Mouse (Mus musculus): ENCODE results near the gene Pi4ka. TPM values are rescaled to one million over a fixed set of nuclear protein-coding genes. Genes with fewer than 3 reads are reported as not detected.
A peak's percentile ranks its signal among the peaks of the same experiment; 100 is the strongest.

Pi4ka gene
- total RNA-seq (2022) = 10 to 100 TPM; 54.5 to 60.8 (median 58.6) TPM

DNA sequence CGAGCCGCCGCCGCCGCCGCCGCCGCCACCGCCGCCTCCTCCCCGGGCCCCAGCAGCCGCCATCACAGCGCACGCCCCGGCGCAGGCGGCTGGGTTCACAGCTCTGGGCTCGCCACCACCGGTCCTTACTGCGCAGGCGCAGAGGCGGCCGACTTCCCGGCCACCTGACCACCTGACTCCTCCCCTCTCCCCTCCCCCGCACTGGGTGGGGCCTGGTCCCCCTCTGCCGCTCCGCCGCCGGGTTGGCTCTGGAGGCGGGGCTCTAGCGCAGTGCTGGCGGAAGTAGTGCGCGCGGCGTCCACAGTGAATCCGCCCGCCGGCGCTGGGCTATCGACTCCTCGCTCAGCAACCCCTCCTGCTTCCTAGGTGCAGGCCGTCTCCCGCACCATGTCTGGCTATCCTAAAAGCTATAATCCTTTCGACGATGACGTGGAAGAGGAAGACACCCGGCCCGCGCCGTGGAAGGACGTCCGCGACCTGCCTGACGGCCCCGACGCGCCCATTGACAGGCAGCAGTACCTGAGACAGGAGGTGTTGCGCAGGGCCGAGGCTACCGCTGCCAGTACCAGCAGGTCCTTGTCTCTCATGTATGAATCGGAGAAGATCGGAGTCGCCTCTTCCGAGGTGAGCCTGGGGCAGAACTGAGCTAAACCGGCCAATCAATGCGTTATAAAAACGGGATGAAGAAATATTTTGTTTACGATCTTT is at the start of gene Pi4ka, which contains the start of gene Snap29:
Gene Pi4ka, minus strand, starts transcription at position 579 of the 708 bp plus-strand sequence.
Gene Snap29, plus strand, starts transcription at position 251 of the 708 bp plus-strand sequence.
- peak; percentile 99 for DNase-seq (ENCODE audit: low spot score)

DNA sequence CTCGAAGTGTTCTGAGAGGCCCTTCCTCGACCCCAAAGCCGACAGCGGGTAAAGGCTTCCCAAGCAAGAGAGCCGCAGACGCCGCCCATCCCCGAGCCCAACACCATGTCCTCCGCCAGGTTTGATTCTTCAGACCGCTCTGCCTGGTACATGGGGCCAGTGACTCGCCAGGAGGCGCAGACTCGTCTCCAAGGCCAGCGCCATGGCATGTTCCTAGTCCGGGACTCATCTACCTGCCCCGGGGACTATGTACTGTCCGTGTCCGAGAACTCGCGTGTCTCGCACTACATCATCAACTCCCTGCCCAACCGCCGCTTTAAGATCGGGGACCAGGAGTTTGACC is 46.2 kb upstream of the Pi4ka start:
- no peak for DNase-seq (ENCODE audit: low spot score)

DNA sequence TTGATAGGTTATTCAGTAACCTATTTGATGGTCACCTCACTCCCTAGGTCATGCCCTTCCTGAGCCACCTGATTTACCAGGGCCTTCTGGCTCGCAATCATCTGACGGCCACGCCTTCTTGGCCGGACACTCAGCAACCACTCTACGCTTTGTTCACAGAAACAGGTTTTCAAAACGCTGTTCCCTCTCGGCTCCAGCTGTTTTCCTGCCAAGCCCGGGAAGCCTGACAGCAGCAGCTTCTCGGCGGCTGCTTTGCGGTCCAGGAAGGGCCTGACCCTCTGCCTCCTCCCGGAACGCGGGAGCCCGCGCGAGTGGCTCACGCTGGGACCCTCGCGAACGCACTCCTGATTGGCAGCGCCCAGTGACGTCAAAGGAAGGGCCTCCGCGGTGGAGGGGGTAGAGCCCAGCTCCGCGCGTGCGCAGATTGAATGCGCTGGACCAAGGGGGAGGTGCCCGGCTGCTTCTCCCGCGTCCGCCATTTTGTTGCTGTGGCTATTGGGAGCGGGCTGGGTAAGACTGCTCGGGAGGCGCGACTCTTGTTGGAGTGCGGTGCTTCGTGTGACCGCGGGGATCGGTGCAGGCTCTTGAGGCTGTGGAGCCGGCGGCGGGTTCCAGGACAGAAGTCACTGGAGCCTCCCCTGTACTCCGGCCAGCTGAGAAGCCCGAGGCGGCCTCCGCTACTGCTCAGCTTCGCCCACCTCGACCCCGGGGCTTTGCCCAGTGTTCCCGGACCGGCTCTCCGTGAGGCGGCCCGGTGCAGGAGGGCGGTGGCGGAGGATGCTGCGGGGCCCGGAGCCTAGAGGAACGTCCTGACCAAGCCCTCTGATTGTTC is 45.6 kb upstream of the Pi4ka start, which contains the start of gene Crkl:
Gene Crkl, plus strand, starts transcription at position 447 of the 832 bp plus-strand sequence.
- DNase-seq (ENCODE audit: low spot score) = peak; percentile 98

DNA sequence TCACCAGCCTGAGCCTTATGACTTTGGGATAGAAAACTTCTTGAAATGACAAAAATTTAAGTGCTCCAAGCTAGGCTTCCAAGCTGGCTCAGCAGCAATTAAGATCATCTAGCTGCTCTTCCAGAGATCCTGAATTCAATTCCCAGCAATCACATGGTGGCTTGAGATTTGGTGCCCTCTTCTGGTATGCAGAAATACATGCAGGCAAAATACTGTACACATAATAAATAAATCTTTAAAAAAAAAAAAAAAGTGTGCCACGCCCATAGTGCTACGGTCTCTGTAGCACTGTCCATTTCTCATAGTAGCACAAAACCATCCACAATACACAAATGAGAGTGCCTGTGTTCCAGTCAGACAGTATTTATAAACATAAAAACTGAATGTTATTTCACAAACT is 26.5 kb upstream of the Pi4ka start:
- DNase-seq (ENCODE audit: low spot score) = no peak

DNA sequence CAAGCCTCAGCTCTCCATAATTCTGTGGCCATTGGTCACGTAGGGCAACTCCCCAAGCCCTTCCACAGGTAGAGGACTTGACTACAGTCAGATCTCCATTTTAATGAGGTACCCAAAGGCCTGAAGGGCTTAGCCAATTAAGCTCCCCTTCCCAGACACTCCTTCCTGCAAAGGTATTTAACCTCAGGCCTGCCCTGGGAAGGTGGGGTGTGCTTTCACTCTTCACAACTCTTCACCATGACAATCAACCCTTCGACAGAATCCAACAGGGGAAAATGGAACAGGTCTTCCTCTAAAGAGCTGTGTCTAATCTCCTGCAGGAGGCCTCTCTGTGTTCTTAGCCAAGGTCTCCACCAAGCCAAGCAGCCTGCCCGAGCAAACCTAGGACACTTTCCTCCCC is 16.9 kb upstream of the Pi4ka start:
- DNase-seq (ENCODE audit: low spot score) = no peak

DNA sequence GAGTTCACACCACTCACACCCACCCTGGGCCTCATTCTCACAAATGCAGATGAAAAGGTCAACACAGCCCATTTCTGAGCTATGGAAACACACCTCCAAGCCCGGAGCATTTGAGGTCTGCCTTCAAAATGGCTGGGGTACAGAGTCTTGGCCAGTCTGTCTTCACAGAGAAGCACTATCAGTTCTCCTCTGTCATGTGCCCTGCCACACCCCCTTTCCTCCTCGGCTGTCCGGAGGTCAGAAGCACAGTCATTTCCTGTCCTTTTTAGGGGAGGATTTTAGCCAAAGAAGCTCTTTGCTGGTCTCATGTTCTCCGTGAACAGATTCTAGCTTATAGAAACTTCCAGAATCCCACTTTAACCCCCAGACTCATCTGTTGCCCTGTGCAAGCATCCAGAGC is 4.1 kb upstream of the Pi4ka start:
- DNase-seq (ENCODE audit: low spot score) = peak; percentile 55

DNA sequence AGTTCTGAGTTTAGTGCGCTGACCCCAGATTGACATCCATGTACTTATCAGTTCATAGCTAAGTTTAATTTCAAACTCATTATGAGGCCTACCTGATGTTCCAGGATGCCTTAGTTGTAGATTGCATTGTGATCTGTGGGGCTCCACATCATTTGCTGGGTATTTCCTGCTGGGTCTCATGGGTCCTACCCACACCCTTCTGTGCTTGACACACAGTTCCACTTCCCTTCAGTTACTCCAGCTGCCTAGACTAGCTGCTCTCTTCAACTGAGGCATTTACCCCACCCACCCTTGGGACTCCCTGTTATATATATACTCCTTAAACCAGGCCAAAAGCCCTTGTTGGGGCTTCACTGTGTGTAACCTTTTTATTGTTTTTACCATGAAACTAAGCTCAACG is 2.9 kb upstream of the Pi4ka start:
- no peak for DNase-seq (ENCODE audit: low spot score)

DNA sequence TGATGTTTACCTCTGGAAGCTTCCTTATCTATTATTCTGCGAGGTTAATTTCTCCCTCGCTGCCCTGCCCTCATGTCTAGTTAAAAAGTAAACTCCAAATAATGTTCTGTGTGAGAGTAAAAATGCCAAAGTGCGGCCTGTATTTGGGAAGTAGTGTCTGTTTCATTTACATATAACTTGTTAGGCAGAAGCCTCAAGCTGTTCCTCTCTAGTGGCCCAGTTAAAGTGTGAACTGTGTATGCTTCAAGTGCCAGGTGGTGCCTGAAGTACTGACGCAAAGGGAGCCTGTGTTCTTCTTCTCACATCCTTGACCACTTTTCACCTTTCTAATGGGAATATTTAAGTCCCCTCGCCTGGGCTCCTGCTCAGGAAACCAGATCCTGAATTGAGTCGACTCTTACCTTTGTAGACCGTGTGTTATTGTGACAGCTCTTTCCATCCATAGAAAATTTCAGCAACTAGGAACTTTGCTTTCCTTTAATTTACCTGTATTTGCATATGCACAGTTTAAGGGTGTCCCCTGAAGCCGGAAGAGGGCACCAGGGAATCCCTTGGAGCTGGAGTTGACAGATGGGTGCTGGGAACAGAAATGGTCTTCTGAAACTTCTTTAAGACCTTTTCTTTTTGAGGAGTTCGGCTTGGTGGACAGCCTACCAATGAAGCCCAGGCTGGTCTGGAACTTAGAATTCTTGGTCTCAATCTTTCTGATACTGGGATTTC is 558 bp upstream of the Pi4ka start:
- no peak for DNase-seq (ENCODE audit: low spot score)

DNA sequence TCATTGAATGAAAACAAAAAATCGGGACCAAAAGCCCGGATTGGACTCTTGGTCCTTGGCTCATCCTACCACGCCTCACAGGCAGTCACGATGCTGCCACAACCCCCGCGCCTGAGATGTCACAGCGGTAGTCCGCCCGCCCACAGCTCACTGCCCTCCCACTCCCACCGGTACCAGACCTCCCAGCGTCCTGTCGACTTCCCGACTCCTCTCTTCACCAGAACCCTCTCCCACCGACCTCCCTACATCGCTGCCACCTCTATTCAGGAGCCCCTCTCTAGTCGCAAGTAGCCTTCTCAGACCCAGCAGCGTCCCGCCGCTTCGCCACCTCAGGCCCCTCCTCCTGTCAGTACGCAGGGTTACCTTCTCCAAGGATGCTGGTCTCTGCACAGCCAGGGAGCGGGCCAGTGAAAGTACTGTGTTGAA is 830 bp downstream of the Pi4ka start:
- peak; percentile 62 for DNase-seq (ENCODE audit: low spot score)

DNA sequence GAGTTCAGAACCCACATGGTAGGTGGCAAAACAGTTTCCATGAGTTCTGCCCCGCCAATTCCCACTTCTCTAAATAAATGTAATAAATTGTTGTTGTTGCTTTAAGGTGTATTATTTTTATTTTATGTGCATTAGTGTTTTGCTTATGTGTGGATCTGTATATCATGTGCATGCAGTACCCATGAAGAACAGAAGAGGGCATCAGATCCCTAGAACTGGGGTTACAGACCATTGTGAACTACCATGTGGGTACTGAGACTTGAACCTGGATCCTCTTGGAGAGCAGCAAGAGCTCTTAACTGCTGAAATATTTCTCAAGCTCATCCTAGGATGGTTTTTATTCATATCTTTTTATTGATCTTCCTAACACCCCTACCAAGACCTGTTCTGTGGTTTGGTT is 3.3 kb downstream of the Pi4ka start:
- DNase-seq (ENCODE audit: low spot score) = peak; percentile 46

DNA sequence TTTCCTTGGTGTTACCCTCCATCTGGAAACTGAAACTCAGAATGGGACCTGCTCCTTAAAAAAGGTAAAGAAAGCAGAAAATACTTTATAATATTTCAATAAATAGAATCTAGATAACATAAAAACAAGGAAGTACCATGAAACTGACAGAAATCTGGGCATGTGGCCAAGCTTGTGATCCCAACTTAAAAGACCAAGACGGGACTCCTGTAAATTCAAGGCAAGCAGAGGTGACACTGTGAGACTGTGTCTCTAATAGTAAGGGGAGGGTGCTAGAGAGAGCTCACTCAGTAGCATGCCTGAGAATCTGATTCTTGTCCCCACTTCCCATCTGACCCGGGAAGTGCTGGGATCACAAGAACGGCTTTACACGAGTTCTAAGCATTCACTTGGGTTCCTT is 13.3 kb downstream of the Pi4ka start:
- no peak for DNase-seq (ENCODE audit: low spot score)

DNA sequence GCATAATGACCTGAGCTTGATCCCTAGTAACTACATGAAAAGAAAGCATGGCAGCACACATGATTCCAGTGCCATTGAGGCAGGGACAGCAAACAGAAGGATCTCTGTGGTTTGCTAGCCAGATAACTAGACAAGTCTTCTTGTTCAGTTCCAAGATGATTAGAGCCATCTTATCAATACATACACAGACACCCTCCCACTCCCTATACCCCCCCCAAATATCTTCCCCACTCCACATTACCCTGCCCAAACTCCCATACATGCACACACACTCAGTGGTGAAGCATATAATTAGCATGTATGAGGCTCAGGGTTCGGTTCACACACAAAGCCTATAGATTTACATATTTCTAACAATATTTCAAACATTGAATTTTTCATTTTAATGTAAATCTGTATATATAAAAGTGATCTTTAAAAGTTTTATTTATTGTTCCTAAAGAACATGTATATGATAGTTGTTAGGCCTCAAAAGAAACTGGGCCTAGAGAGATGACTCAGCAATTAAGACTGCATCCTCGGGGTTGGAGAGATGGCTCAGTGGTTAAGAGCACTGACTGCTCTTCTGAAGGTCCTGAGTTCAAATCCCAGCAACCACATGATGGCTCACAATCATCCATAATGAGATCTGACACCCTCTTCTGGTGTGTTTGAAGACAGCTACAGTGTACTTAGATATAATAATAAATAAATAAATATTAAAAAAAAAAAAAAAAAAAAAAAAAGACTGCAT is 22.4 kb downstream of the Pi4ka start:
- no peak for DNase-seq (ENCODE audit: low spot score)

DNA sequence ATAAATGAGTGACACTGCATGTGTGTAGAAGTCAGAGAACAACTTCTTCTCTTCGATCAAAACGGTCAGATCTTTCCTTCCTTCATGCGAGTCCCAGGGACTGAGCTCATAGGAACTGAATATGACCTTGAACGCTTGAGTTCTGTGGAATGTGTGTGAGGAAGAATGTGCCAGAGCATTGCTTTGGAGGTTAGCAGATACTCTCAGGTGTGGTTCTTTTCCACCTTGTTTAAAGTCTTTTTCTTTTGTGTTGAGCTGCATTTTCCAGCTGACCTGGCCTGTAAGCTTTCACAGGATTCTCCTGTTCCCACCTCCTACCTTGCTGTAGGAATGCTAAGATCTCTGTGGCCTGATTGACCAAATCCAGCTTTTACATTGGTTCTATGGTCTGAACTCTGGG is 23.8 kb downstream of the Pi4ka start:
- no peak for DNase-seq (ENCODE audit: low spot score)

DNA sequence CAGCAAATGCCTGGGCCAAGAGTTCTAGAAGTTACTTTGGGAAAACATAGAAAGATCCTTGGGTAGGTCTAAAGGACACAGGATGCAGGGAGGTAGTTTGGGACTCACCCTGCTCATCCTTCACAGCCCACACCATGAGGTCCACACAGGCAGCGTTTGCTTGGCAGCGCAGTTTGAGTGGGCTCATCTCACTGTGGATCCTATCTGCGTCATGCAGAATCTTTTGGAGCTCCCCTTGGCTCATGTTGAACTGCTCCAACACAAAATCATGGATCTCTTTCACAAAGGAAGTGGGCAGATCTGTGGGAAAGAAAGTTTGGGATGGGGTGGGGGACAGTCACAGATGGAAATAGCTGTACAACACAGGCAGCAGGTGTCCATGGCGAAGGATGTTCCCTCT is 47.3 kb downstream of the Pi4ka start:
- no peak for DNase-seq (ENCODE audit: low spot score)

DNA sequence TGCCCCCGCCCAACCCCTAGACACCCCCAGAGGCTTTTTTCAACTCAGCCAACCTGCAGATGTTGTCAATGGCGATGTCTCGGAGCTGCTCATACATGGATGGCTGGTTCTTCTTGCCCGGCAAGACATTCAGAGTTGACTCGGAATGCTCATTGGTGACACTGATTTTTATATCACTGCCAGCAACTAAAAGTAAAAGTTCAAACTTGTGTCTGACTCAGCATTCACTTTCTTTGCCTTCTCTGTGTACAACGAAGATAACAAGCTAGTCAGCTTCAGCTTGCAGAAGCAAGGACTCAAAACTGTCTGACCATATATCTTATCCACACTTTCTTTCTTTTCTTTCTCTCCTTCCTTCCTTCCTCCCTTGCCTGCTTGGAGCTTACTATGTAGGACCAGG is 50.1 kb downstream of the Pi4ka start:
- no peak for DNase-seq (ENCODE audit: low spot score)

DNA sequence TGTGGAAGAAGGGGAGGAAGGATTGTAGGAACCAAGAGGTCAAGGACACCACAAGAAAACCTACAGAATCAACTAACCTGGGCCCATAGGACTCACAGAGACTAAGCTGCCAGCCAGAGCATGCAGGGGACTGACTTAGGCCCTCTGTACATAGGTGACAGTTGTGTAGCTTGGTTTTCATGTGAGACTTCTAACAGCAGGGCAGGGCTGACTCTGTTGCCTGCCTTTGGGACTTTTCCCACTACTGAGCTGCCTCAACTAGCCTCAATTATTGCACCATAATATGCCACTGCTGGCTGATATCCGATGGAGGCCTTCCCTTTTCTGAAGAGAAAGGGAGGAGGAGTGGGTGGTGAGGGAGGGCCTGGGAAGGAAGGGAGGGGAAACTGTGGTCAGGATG is 59.3 kb downstream of the Pi4ka start:
- DNase-seq (ENCODE audit: low spot score) = no peak

DNA sequence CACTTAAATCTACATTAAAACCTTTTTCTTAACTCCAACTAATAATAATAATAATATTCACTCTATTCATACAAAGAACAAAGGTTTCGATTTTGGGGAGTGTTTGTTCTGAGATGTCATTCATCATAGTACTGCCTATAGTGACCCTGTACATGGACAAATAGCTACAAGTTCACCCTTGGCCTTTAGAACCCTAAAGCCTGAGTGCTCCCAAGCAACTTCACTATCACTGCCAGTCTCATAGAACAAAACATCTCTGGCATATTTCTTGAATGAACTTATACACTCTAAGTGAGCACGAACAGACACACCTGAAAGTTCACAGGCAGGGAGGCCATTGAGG is 60.3 kb downstream of the Pi4ka start:
- DNase-seq (ENCODE audit: low spot score) = no peak

DNA sequence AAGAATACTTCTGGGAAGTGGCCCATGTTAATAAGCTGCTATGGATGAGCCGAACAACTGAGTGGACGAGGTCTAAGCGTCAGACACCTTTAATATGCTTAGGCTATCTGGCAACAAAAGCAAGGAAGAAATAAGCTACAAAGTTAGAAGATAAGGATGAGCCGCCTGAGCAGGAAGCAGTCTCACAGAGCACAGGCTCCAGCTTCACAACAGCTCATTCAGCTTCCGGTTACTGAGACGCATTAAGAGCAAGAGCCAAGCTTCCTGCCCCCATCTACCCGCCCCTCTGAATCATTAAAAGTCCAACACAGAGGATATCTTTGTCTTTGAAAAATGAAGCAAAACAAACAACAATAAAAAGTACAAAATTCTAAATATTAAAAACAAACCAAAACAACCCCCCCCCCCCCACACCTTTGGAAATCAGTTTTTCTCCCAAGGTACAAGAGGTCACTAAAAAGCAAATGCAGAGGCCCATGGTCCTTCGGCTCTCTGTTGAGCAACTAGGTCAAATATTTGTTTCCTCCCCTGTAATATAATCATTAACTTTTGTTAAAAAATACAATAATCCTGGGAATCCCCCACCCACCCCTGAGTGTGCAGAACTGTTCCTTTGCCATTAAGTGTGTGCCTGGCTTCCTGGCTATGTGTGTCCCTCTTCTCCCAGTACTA is 60.8 kb downstream of the Pi4ka start:
- no peak for DNase-seq (ENCODE audit: low spot score)

DNA sequence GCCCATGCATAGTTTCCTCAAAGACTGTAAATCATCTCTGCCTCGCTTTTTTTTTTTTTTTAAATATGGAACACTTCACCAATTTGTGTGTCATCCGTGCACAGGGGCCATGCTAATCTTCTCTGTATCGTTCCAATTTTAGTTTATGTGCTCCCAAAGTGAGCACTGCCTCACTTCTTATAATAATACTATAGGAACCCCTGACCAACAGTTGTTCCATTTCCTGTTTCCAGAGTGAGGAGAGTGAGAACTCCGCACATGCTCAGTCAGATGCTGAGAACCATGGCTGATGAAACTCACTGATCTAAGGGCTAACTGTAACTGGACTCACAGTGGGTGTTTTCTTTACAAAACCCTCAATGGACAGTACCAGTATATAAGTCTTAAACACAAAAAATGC is 64.3 kb downstream of the Pi4ka start:
- no peak for DNase-seq (ENCODE audit: low spot score)

DNA sequence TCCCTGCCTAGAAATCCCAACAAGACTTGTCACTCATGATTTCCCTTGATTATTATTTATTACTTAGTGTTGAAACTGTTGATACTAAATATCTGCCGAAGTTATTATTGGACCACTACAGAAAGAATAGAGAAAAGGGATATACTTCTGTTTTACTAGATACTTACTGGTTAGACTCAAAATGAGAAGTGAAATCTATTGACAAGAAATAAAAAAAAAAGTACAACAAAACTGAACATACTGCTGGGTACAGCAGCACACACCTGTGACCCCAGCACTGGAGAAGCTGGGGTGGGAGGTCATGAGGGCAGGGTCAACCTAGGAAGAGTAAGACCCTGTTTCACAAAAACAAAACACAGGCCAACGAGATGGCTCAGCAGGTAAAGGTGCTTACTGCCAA is 65.4 kb downstream of the Pi4ka start:
- DNase-seq (ENCODE audit: low spot score) = no peak

DNA sequence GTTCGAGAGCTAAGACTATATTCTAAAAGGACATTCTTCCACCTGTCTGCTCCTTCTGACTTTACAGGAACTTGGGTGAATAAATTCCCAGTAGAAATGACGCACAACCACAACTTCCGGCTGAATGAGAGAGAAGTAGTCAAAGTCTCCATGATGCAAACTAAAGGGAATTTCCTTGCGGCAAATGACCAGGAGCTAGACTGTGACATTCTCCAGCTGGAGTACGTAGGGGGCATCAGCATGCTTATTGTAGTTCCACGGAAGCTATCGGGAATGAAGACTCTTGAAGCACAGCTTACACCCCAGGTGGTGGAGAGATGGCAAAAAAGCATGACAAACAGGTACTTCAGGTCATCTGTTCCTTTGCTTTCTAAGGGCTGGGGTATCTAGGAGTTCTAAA is 66.4 kb downstream of the Pi4ka start:
- no peak for DNase-seq (ENCODE audit: low spot score)
